Mouse (Mus musculus) spleen, postnatal 14 days (tissue): ENCODE measurements around the gene Mrps15.
A peak's percentile ranks its signal among the peaks of the same experiment; 100 is the strongest.
"Not testable (repeated sequence)": the region's sequence is repeated elsewhere in the genome, so short reads cannot be mapped to it uniquely, and the experiment has no call there.

Experiments
- DNase-seq, 2 experiments: peaks; one replicate each; pipeline ENCODE4 v3.0.0; 2021 to 2022; ENCODE audit warnings: low spot score in 2 of 2

Gene Mrps15

DNA sequence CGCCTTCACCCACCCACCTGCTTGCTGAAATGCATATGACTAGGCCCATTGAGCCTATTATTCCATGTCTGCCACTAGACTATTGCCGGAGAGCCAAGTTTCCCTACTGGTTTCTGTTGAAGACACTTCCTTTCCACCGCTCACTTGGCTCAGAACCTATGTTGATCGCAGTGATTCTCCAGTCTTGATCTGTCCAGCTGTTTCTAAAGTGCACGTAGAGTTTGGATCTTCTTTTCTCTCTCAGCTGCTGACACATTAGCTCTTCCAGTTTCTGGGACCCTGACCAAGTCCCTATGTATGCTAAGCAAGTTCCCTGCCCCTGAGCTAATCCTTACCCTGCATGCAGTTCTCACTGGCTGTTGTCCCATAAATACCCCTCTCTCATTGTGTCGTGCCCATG is 31.1 kb downstream of the Mrps15 start:
- DNase-seq: no peak

DNA sequence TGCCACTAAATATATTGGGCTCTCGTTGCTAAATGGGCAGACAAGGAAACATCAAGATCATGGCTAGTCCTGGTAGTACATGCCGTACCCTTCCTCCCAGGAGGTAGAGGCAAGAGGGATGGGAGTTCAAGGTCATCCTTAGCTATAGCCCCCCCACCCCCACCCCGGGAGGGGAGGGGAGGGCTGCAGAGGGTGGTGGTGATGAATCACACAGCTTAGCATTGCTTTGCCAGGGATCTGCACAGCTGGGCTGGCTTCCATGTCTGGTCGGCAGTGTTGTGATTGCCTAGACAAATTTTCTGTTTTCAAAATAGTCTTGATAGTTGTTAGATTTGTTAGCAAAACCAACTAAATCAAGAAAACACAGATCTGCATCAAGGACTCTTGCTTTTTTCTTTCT is 32.5 kb downstream of the Mrps15 start:
- DNase-seq: no peak

DNA sequence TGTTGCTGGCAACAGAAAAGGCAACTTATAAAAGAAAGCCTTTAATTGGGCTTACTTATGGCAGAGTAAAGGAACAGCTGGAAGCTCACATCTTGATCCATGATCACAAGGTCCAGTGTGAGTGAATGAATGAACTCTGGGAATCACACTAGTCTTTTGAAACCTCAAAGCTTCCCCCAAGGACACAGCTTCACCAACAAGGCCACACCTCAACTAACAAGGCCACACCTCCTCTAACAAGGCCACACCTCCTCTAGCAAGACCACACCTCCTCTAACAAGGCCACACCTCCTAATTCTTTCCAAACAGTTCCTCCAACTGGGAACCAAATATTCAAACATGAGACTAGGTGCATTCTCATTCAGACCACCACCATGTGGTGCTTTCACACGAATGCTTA is 34.9 kb downstream of the Mrps15 start:
- no peak for DNase-seq

DNA sequence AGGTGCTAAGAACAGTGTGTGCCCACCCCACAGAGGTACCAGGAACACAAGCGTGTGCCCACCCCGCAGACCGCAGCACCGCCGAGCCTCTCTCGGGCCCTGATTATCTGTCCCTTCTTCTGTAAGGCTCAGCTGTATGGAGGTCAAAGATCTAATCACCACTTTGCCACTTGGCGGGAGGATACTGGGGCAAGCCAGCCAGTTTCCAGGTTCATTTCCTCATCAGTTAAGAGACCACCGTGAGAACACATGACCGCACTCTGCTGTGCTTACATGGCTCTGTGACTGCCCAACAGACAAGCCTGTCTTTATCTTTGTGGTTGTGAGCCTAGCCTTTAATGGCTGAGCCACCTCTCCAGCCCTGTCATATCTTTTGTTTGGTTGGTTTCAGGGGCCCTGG is 36.3 kb downstream of the Mrps15 start:
- no peak for DNase-seq

DNA sequence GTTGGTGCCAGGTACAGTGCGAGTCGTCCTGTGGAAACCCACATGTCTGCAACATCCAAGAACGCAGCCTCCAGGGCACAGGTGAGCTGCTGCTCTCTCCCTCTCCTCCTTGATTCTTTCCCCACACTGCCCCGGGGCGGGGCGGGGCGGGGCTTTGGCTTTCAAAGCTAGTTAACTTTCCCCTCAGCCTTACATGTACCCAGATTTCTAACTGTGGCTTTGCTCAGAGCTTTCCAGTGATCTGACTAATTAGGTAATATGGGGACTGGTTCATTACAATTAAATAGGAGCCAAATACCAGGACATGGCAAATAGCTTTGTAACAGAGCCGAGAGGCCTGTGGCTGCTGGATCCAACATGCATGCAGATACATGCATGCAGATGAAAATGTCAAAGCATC is 37.7 kb downstream of the Mrps15 start:
- no peak for DNase-seq

DNA sequence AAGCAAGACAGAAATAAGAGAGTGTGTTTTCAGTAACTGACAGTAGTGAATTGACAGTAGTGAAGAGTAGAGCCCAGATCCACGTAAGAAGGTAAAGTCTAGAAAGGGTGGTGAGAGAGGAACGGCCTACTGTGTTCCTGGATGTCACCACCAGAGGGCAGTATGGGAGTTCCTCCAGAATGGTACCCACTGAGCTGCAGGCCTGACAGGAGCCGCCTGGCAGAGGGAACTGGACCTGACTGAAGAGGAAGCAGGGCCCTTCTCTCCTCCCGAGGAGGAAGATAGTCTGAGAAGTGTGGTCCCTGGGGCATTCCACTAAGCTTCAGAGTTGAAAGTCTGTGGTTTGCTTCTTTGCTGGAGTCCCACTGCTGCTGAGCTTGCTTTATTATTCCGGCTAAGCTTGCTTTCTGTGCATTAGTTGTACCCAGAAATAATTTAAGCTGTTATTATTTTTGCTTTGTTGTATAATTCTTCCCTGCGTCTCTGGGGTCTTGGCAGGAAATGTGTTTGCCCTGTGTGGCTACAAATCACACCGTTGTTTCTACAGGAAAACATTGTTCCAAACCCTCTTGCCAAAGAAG is 39.4 kb downstream of the Mrps15 start:
- DNase-seq: peak; percentile 56 to 77

DNA sequence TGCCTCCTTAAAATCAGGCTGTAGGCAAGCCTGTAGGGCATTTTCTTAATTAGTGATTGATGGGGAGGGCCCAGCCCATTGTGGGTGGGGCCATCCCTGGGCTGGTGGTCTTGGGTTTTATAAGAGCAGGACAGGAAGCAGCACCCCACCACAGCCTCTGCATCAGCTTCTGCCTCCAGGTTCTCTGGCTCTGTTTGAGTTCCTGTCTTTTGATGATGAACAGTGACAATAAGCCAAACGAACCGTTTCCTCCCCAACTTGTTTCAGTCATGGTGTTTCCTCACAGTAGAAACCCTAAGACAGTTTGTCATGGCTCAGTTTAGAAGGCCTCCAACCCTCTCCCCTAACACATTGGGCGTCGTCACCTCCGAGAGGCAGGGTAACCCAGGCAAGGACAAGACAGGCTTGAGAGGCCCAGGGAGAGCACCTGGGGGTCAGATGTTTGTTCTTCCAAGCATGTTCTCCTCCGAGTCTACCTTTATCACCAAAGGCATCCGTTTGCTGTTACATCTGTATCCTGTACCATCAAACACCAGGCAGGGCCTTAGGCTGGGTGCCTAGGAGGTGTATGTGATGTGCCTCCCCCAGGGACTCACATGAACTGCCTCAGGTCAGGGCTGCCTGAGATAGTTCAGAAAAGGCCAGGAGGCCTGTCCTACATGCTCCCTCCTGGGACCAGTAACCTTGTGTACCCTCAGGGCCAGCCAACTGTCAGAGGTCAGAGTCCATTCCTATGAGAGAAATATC is 43.5 kb downstream of the Mrps15 start:
- DNase-seq: no peak

DNA sequence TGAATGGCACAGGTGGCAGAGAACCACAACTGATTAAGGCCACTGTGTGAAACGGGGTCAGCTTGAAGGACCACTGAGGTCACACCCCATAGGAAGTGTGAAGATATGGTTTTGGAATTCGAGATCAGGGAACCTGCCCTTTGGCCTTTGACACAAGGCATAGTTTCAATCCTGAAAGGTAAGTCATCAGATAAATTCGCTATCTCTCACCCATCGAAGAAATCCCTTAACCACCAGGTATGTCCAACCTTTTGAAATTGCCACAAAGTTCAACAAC is 44.1 kb downstream of the Mrps15 start:
- DNase-seq: no peak

DNA sequence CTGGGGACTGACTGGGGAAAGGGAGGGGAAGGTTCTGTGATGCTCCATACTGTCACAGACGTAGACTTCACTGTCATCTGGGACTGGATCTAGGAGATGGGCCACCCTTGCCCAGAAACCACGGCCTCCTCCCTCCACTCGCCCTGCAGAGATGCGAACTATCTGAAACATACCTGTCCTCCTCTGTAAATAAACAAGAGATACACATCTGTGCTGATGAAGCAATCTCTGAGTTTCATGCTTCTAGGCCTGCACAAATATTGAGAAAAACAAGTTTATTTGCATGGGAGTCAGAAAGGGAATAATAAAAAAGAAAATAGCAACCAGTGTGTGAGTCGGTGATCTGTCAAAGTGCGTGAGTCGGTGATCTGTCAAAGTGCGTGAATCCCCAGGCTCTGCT is 45.1 kb downstream of the Mrps15 start:
- DNase-seq: no peak

DNA sequence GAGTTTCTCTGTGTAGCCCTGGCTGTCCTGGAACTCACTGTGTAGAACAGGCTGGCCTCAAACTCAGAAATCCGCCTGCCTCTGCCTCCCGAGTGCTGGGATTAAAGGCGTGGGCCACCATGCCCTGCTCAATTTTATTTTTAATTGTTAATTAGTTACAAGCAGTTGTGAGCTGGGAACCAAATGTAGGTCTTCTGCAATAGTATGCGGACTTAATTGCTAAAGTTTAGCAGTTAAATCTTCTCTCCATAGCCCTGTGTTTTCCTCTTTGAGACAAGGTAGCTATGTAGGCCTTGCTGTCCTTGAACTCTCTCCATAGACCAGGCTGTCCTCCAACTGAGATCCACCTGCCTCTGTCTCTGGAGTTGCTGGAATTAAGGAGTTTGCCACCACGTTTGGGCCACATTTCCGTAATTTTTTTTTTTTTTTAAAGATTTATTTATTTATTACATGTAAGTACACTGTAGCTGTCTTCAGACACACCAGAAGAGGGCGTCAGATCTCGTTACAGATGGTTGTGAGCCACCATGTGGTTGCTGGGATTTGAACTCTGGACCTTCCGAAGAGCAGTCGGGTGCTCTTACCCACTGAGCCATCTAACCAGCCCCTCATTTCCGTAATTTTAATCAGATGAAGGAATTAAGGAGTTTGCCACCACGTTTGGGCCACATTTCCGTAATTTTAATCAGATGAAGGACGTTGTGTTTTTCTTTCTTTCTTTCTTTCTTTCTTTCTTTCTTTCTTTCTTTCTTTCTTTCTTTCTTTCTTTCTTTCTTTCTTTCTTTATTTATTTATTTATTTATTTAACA is 49.1 kb downstream of the Mrps15 start:
- DNase-seq: not testable (repeated sequence)

DNA sequence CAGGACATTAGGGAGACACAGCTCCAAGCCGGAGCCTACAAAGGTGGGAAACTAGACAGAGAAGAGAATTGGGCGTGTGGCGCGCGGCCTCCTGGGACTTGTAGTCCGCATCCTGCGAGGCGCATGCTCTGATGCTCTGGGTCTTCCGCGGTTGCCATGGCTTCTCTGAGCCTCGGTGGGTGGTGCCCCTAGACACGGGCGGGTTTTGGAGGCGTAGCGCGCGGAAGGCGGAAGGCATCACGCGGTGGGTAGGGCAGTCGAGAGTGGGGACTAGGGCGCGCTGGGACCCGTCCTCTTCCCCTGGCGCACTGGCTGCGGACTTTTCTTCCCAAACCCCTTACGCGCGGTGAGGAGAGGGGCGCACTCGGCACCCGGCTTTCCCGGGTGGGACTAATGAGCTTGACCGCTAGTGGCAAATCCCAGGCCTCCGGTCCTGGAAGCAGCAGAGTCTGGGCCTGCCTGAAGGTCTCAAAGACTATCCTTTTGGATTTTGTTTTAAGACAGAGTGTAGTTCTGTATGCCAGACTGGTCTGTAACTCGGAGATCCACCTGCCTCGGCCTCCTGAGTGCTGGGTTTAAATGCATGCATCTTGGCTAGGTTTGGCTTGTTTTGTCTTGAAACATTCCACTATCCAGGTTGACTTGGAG is 49.9 kb downstream of the Mrps15 start, which contains the start of gene Lsm10:
Lsm10 (plus strand) TSS at position 160 of the 648 bp plus-strand sequence.
- DNase-seq: peak; percentile 85 to 87

DNA sequence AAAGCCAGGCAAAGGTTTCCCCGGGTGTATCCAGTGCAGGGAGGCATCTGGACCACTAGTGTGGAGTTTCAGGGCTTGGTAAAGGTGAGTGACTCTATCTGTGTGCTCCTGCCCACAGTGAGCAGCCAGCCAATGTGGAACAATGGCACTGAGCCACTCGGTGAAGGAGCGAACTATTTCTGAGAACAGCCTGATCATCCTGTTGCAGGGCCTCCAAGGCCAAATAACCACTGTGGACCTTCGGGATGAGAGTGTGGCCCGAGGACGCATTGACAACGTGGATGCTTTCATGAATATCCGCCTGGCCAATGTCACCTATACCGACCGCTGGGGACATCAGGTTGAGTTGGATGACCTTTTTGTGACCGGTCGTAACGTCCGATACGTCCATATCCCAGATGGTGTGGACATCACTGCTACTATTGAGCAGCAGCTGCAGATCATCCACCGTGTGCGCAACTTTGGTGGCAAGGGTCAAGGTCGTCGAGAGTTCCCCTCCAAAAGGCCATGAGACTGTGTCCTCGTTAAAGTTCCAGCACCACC is 51.1 kb downstream of the Mrps15 start:
- no peak for DNase-seq

DNA sequence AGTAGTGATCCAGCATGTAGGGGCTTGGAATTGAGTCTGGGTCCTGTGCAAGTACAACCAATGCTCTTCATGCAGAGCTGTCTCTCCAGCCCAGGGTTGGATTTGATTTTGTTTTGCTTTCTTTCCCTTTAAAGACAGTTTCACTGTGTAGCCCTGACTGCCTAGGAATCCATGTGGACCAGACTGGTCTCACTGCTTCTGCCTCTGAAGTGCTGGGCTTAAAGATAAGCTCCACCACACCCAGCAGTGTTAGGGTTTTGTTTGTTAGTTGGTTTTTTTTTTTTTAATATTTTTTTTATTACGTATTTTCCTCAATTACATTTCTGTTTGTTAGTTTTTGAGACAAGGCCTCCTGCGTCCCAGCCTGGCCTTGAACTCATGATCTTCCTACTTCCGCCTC is 52.6 kb downstream of the Mrps15 start:
- no peak for DNase-seq

DNA sequence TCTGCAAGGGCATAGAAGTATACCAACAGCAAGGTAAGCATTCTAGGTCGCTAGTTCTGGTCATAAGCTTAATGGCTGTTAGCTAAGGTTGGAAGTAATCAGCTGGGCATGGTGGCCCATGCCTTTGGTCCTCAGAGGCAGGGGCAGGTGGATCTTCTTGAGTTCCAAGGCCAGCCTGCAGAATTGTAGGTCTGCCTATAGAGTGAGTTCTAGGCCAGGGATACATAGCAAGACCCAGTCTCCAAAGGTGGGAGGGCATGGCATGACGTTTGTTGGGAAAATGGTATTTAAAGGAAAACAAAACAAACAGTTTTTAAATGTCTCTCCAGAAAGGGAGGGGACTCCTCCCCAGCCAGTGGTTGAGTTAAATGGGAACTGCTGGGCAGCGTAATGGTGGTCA is 54.0 kb downstream of the Mrps15 start:
- DNase-seq: no peak

DNA sequence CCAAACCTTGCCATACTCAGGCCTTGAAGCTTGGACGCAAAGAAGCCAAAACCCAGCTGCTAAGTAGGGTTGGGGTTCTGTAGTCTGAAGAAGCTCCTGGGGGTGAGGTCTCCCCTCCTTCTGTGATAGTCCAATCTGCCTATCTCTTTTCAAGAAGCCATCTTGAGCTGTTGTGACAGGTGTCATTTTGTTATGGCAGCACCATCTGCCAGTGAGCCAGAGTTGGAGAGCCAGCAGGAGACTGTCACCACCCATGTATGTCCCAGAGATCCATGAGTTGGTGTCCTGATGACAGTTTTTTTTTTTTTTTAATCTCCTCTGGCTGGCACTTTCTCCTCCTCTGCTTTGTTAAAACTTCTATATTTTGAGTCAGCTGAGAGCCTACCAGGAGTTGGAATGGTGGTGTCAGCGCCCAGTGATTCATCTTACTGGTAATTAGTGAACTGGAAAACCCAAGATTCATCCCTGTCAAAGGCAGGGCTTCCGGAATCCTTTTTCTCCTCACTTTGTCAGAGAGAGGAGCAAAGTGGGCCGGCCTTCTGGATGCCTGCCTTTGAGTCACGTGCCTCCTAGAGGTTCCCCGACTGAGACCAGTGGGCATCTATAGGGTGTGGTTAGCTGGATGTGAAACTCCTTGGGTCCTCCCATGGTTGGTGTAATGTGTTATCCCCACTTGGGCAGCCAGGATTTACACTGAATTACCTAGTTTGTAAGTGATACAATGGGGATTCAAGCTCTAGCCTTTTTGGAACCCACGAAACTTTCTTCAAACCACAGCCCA is 55.5 kb downstream of the Mrps15 start:
- peak in 1 of 2 experiments; percentile 25 for DNase-seq

DNA sequence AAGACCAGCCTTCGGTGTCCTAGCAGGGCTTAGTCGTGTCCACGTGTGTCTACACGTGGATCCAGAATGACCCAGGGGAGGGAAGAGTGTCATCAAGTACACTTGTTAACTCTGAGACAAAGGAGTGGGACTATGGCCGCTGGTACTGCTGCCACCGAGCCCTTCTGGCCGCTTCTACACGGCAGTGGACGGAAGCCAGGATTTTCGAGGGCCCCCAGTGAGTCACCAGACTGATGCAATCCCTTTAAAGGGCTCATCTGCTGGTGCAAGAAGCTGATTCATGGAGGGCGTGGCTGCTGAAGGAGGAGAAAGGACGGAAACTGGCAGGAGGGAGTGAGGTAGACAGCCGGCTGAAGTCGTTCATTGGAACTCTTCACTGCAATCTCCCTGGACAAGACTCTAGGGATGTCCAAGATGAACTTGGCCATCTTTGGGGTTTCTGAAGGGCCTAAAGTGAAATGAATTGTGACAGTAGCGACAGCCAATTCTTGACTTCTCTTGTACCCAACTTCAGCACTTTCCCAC is 56.4 kb downstream of the Mrps15 start:
- DNase-seq: peak; percentile 65 to 67

DNA sequence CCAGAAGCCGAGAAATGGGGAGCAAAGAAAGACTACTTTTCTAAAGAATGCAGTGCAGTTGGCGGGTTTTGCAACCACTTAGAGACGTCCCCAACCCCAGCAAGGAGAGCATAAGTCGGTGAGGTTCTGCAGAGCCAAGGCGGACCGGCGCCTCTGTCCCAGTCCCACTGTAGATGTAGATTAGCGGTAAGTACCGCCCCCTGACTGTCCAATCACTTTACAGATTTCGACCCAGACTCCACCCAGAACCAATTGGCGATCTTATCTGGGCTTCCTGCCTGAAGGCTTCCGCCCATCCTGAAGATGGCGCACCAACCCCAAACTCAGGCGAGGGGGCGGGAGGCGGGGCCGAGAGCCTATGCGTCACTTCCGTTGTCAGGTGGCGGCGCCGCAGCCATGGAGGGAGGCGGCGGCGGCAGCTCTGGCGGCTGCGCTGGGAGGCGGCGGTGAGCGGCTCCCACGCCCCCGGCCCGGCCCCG is 56.9 kb downstream of the Mrps15 start, which contains the start of gene Stk40:
Stk40 (plus strand) TSS at position 368 of the 479 bp plus-strand sequence.
- DNase-seq: peak; percentile 92

DNA sequence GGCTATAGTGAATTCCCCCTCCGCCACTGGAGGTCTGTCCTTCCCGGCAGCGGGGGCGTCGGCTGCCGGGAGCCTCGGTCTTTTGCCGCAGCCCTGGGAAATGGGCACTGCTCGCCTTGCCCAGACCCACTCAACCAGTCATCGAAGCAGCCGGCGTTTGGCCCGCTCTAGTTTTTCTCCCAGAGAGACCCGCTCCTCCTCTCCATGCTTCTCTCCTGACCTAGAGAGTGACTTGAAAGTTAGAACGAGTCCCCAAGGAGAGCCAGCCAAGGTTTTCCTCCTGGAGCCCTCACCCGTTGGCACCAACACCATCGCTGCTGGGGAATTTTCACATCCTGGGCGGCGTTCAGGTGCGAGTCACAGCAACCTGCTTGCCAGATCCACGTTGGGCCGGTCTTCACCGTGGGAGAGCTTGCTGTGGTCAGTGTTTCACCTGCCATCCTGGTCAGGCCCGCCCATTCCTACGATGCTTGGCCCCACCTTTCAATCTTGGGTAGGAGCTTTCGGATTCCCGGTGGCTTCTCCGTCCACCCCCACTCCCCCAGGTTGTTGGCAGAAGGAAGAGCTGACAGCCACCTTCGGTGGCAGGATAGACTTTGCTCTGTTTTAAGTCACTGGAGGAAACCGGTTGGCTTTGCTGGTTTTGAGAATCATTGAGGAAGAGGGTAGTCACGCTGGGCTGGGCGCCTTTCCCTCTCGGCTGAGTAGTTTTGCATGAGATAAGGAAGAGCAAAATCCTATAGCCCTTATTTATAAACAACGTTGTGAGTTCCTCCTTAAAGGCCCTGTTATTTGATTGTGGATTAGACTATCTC is 57.7 kb downstream of the Mrps15 start:
- DNase-seq: no peak
